Mouse (Mus musculus): ENCODE measurements around the gene Rad54l2. TPM values are rescaled to one million over a fixed set of nuclear protein-coding genes. Genes with fewer than 3 reads are reported as not detected.

Rad54l2 gene
- polyA plus RNA-seq, 1 experiment from 2014 or later = 7.8 TPM

- no peak overlapping the region for H3K9ac ChIP-seq (ENCODE audit: low read length)
- DNase-seq (ENCODE audit: low spot score) = no peak
- H3K36me3 ChIP-seq (ENCODE audit: control insufficient read depth, insufficient read depth, low read length) = no peaks in the 10 kb centered on the region
- H3K4me1 ChIP-seq (replicated peaks; ENCODE audit: control insufficient read depth, insufficient read depth, low read length) = no peaks in the 10 kb centered on the region
- H3K27me3 ChIP-seq (ENCODE audit: control insufficient read depth, insufficient read depth, low read length) = no peaks in the 10 kb centered on the region
- ATAC-seq (replicated peaks; ENCODE audit: low FRiP score) = no peak
- no peak overlapping the region for H3K4me3 ChIP-seq (ENCODE audit: low read depth, low read length)
- H3K4me2 ChIP-seq (ENCODE audit: low read depth, low read length, severe bottlenecking) = no peak overlapping the region
- H3K27ac ChIP-seq (ENCODE audit: low read depth, low read length) = no peak overlapping the region
- H3K9me3 ChIP-seq (ENCODE audit: control insufficient read depth, low read length) = no peaks in the 10 kb centered on the region
- WGBS = 50% methylated on average over 5 of the region's 5 CpGs
Measured at GRCm38 (mm10) chr9:106641346-106641745, 147.6 kb downstream of the Rad54l2 start.

- Histone ChIP-seq H3K36me3 (ENCODE audit: control insufficient read depth, insufficient read depth, low read length) (no peaks in the 10 kb centered on the region), H3K4me1 (replicated peaks; ENCODE audit: control insufficient read depth, insufficient read depth, low read length) (no peaks in the 10 kb centered on the region), H3K27ac (ENCODE audit: low read depth, low read length) (no peak overlapping the region), H3K9ac (ENCODE audit: low read length) (no peak overlapping the region), H3K4me2 (ENCODE audit: low read depth, low read length, severe bottlenecking) (no peak overlapping the region), H3K9me3 (ENCODE audit: control insufficient read depth, low read length) (no peaks in the 10 kb centered on the region), H3K4me3 (ENCODE audit: low read depth, low read length) (no peak overlapping the region), H3K27me3 (ENCODE audit: control insufficient read depth, insufficient read depth, low read length) (no peaks in the 10 kb centered on the region)
- no peak for ATAC-seq (replicated peaks; ENCODE audit: low FRiP score)
- WGBS = 92% methylated on average over 8 of the region's 8 CpGs
- DNase-seq (ENCODE audit: low spot score) = no peak
Measured at GRCm38 (mm10) chr9:106638154-106638553, 150.8 kb downstream of the Rad54l2 start.

Other genes with a start within 250 kb of the Rad54l2 start
- gene Iqcf3, start 227.6 kb downstream of the Rad54l2 start, polyA plus RNA-seq (2014; fragmentation: Nextera tagmentation; extraction: Ambion mirVana) = not detected in 2 replicates
- gene Iqcf4, start 218.2 kb downstream of the Rad54l2 start, polyA plus RNA-seq (2014; fragmentation: Nextera tagmentation; extraction: Ambion mirVana) = not detected in 2 replicates
- gene Iqcf6, start 162.6 kb downstream of the Rad54l2 start, polyA plus RNA-seq (2014; fragmentation: Nextera tagmentation; extraction: Ambion mirVana) = not detected in 2 replicates
- 3.3 TPM in 2 replicates for gene Grm2, start 133.1 kb downstream of the Rad54l2 start, polyA plus RNA-seq (2014; fragmentation: Nextera tagmentation; extraction: Ambion mirVana)
- 29.2 and 31.9 TPM in 2 replicates for gene Tex264, start 103.3 kb downstream of the Rad54l2 start, polyA plus RNA-seq (2014; fragmentation: Nextera tagmentation; extraction: Ambion mirVana)
- gene Dcaf1, start 32.7 kb upstream of the Rad54l2 start, polyA plus RNA-seq (2014; fragmentation: Nextera tagmentation; extraction: Ambion mirVana) = 37.3 and 41.3 TPM in 2 replicates
- gene Rbm15b, start 98.2 kb upstream of the Rad54l2 start, polyA plus RNA-seq (2014; fragmentation: Nextera tagmentation; extraction: Ambion mirVana) = 35.6 and 43.6 TPM in 2 replicates
- gene Manf, start 102.8 kb upstream of the Rad54l2 start, polyA plus RNA-seq (2014; fragmentation: Nextera tagmentation; extraction: Ambion mirVana) = 242 and 264 TPM in 2 replicates

Data from forebrain, embryonic 11.5 days (tissue).